Mouse (Mus musculus): ENCODE measurements around the gene Unc79. TPM values are rescaled to one million over a fixed set of nuclear protein-coding genes. Genes with fewer than 3 reads are reported as not detected.
A peak's percentile ranks its signal among the peaks of the same experiment; 100 is the strongest.

The Unc79 gene
- total and polyA plus RNA-seq, 2 experiments, result 0.15 to 0.46 TPM

- H3K27me3 ChIP-seq (ENCODE audit: control insufficient read depth, insufficient read depth, low read length), result no peaks in the 10 kb centered on the region
- 82% methylated on average over 4 of the region's 4 CpGs for WGBS
- TF ChIP-seq POLR2A (IDR thresholded peaks at IDR 0.05; ENCODE audit: extremely low read depth, insufficient read depth, low read length) (no peak), CTCF (IDR thresholded peaks at IDR 0.05; ENCODE audit: low read depth, low read length) (no peak)
- H3K9ac ChIP-seq (ENCODE audit: low read depth, low read length), result no peak overlapping the region
- no peak overlapping the region for H3K27ac ChIP-seq (replicated peaks; ENCODE audit: insufficient read depth, low read depth, low read length)
- H3K4me3 ChIP-seq (ENCODE audit: insufficient read depth, low read depth, low read length), result no peak overlapping the region
- DNase-seq (ENCODE audit: extremely low read depth, low read depth, low spot score), result no peak
- H3K4me1 ChIP-seq (ENCODE audit: control insufficient read depth, insufficient read depth, low read length), result no peaks in the 10 kb centered on the region
- no peaks in the 10 kb centered on the region for H3K36me3 ChIP-seq (ENCODE audit: control insufficient read depth, insufficient read depth, low read length)
- no peaks in the 10 kb centered on the region for H3K79me2 ChIP-seq (ENCODE audit: control insufficient read depth, insufficient read depth, low read length)
These were observed 113.5 kb downstream of the Unc79 start for GRCm38 (mm10) chr12:103062133-103062532.

GRCm38 (mm10) chr12:103064944-103065343 lies 116.3 kb downstream of the Unc79 start:
- TF ChIP-seq CTCF (IDR thresholded peaks at IDR 0.05; ENCODE audit: low read depth, low read length), result peak; percentile 51
- TF ChIP-seq POLR2A (IDR thresholded peaks at IDR 0.05; ENCODE audit: extremely low read depth, insufficient read depth, low read length), result no peak
- 11% methylated on average over 3 of the region's 3 CpGs for WGBS
- Histone ChIP-seq H3K4me3 (ENCODE audit: insufficient read depth, low read depth, low read length) (no peak overlapping the region), H3K36me3 (ENCODE audit: control insufficient read depth, insufficient read depth, low read length) (no peaks in the 10 kb centered on the region), H3K79me2 (ENCODE audit: control insufficient read depth, insufficient read depth, low read length) (no peaks in the 10 kb centered on the region), H3K4me1 (ENCODE audit: control insufficient read depth, insufficient read depth, low read length) (no peaks in the 10 kb centered on the region), H3K27ac (replicated peaks; ENCODE audit: insufficient read depth, low read depth, low read length) (no peak overlapping the region), H3K9ac (ENCODE audit: low read depth, low read length) (no peak overlapping the region), H3K27me3 (ENCODE audit: control insufficient read depth, insufficient read depth, low read length) (no peaks in the 10 kb centered on the region)
- peak; percentile 47 for DNase-seq (ENCODE audit: extremely low read depth, low read depth, low spot score)

DNA sequence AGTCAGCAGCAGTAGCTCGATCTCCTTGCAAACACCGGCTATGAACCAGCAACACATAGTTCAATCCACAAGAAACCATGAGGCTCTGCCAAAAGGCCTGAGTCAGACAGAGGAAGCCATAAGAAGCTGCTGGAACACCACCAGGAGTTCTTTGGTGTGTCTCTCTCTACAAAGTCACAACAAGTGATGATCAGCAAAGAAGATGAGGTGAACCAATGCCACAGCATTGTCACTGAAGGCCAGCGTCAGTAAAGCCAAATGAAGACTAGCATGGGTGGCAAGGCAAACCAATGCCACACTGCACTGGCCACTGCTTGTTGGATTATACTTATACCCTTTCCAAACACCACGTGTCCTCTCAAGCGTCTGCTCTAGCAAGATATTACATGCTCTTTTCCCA lies 119.5 kb downstream of the Unc79 start:
- no peaks in the 10 kb centered on the region for H3K4me1 ChIP-seq (ENCODE audit: control insufficient read depth, insufficient read depth, low read length)

DNA sequence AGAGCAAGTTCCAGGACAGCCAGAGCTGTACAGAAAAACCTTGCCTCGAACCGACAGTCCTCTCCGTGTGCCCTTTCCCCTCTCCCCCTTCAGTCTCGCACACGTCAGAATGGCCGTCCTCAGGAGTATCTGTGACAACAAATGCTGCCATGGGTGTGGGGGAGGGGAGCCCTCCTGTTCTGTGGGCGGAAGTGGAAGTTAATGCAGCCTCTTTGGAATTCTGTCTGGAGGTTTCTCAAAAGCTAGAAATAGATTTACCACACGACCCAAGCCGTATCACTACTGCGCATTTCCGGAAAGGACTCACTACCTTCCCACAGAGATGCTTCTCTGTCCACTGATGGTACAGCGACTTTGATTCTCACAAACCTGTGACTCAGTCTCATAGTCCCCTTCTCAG lies 120.9 kb downstream of the Unc79 start:
- 65% methylated on average over 12 of the region's 12 CpGs for WGBS

More for the DNA sequence above, 119.5 kb downstream of the Unc79 start:
- Histone ChIP-seq H3K9ac (ENCODE audit: low read depth, low read length) (no peak overlapping the region), H3K4me3 (ENCODE audit: insufficient read depth, low read depth, low read length) (no peak overlapping the region), H3K27me3 (ENCODE audit: control insufficient read depth, insufficient read depth, low read length) (no peaks in the 10 kb centered on the region), H3K27ac (replicated peaks; ENCODE audit: insufficient read depth, low read depth, low read length) (no peak overlapping the region), H3K79me2 (ENCODE audit: control insufficient read depth, insufficient read depth, low read length) (no peaks in the 10 kb centered on the region), H3K36me3 (ENCODE audit: control insufficient read depth, insufficient read depth, low read length) (no peaks in the 10 kb centered on the region)
- DNase-seq (ENCODE audit: extremely low read depth, low read depth, low spot score), result no peak
- WGBS, result 90% methylated on average over 5 of the region's 5 CpGs
- TF ChIP-seq POLR2A (IDR thresholded peaks at IDR 0.05; ENCODE audit: extremely low read depth, insufficient read depth, low read length), result no peak
- no peak for TF ChIP-seq CTCF (IDR thresholded peaks at IDR 0.05; ENCODE audit: low read depth, low read length)

GRCm38 (mm10) chr12:103073953-103074352 lies 125.3 kb downstream of the Unc79 start:
- Histone ChIP-seq H3K4me1 (ENCODE audit: control insufficient read depth, insufficient read depth, low read length) (no peaks in the 10 kb centered on the region), H3K79me2 (ENCODE audit: control insufficient read depth, insufficient read depth, low read length) (no peaks in the 10 kb centered on the region), H3K9ac (ENCODE audit: low read depth, low read length) (no peak overlapping the region), H3K27ac (replicated peaks; ENCODE audit: insufficient read depth, low read depth, low read length) (no peak overlapping the region), H3K4me3 (ENCODE audit: insufficient read depth, low read depth, low read length) (no peak overlapping the region), H3K36me3 (ENCODE audit: control insufficient read depth, insufficient read depth, low read length) (no peaks in the 10 kb centered on the region), H3K27me3 (ENCODE audit: control insufficient read depth, insufficient read depth, low read length) (no peaks in the 10 kb centered on the region)
- no peak for DNase-seq (ENCODE audit: extremely low read depth, low read depth, low spot score)
- TF ChIP-seq CTCF (IDR thresholded peaks at IDR 0.05; ENCODE audit: low read depth, low read length) (no peak), POLR2A (IDR thresholded peaks at IDR 0.05; ENCODE audit: extremely low read depth, insufficient read depth, low read length) (no peak)
- WGBS, result 95% methylated on average over 4 of the region's 4 CpGs

More for the DNA sequence above, 120.9 kb downstream of the Unc79 start:
- H3K36me3 ChIP-seq (ENCODE audit: control insufficient read depth, insufficient read depth, low read length), result no peaks in the 10 kb centered on the region
- no peak overlapping the region for H3K9ac ChIP-seq (ENCODE audit: low read depth, low read length)
- DNase-seq (ENCODE audit: extremely low read depth, low read depth, low spot score), result no peak
- H3K27ac ChIP-seq (replicated peaks; ENCODE audit: insufficient read depth, low read depth, low read length), result no peak overlapping the region
- no peaks in the 10 kb centered on the region for H3K4me1 ChIP-seq (ENCODE audit: control insufficient read depth, insufficient read depth, low read length)
- no peaks in the 10 kb centered on the region for H3K27me3 ChIP-seq (ENCODE audit: control insufficient read depth, insufficient read depth, low read length)
- no peak for TF ChIP-seq CTCF (IDR thresholded peaks at IDR 0.05; ENCODE audit: low read depth, low read length)
- no peak for TF ChIP-seq POLR2A (IDR thresholded peaks at IDR 0.05; ENCODE audit: extremely low read depth, insufficient read depth, low read length)
- H3K4me3 ChIP-seq (ENCODE audit: insufficient read depth, low read depth, low read length), result no peak overlapping the region
- no peaks in the 10 kb centered on the region for H3K79me2 ChIP-seq (ENCODE audit: control insufficient read depth, insufficient read depth, low read length)

DNA sequence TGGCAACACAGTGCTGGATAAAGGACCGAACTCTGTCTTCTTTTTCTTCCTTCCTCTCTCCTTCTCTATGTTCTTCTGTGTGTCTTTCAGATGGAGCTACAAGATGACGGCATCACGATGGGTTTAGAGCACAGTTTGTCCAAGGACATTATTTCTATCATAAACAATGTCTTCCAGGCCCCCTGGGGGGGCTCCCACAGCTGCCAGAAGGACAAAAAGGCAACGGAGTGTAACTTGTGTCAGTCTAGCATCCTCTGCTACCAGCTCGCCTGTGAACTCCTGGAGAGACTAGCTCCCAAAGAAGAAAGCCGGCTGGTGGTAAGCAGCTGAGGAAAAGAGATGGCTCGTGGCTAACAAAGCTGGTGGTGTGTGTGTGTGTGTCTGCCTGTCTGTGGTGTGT lies 130.1 kb downstream of the Unc79 start:
- WGBS, result 82% methylated on average over 7 of the region's 7 CpGs

More for the DNA sequence above, 130.1 kb downstream of the Unc79 start:
- Histone ChIP-seq H3K4me1 (ENCODE audit: control insufficient read depth, insufficient read depth, low read length) (no peaks in the 10 kb centered on the region), H3K4me3 (ENCODE audit: insufficient read depth, low read depth, low read length) (no peak overlapping the region), H3K36me3 (ENCODE audit: control insufficient read depth, insufficient read depth, low read length) (no peaks in the 10 kb centered on the region), H3K27ac (replicated peaks; ENCODE audit: insufficient read depth, low read depth, low read length) (no peak overlapping the region), H3K79me2 (ENCODE audit: control insufficient read depth, insufficient read depth, low read length) (no peaks in the 10 kb centered on the region), H3K9ac (ENCODE audit: low read depth, low read length) (no peak overlapping the region), H3K27me3 (ENCODE audit: control insufficient read depth, insufficient read depth, low read length) (no peaks in the 10 kb centered on the region)
- DNase-seq (ENCODE audit: extremely low read depth, low read depth, low spot score), result no peak
- TF ChIP-seq CTCF (IDR thresholded peaks at IDR 0.05; ENCODE audit: low read depth, low read length) (no peak), POLR2A (IDR thresholded peaks at IDR 0.05; ENCODE audit: extremely low read depth, insufficient read depth, low read length) (no peak)
